Mouse (Mus musculus) forebrain, embryonic 14.5 days (tissue): ENCODE data around the gene Dnase1l3. TPM values are rescaled to one million over a fixed set of nuclear protein-coding genes. Genes with fewer than 3 reads are reported as not detected.

ENCODE experiments used
- ATAC-seq: fragments of 200-750 bp; cut with Nextera tagmentation; 2 replicates; pipeline ENCODE4 v1.8.0; 2017; ENCODE audit warnings: mild to moderate bottlenecking, moderate library complexity
- DNase-seq: peaks from one replicate; pipeline ENCODE4 v3.0.0-alpha.2; 2015; ENCODE audit warnings: low spot score
- H3K27ac ChIP-seq: fragments of 300-500 bp; sonication (generic); 2 replicates; pipeline ENCODE4 v1.5.1; 2014; ENCODE audit warnings: low read depth, mild to moderate bottlenecking, control low read depth, low read length, moderate library complexity
- H3K27me3 ChIP-seq: fragments of 300-500 bp; sonication (generic); replicated peaks from 2 replicates; pipeline ENCODE4 v1.6.1; 2014; ENCODE audit warnings: low read length, control low read depth, mixed read lengths; ENCODE audit not compliant: control insufficient read depth, insufficient read depth
- H3K36me3 ChIP-seq: fragments of 300-500 bp; sonication (generic); 2 replicates; pipeline ENCODE4 v1.6.1; 2014; ENCODE audit warnings: low read length, control low read depth; ENCODE audit not compliant: control insufficient read depth, insufficient read depth
- H3K4me1 ChIP-seq: fragments of 300-500 bp; sonication (generic); 2 replicates; pipeline ENCODE4 v1.6.1; 2014; ENCODE audit warnings: antibody characterized with exemption, low read length, control low read depth; ENCODE audit not compliant: control insufficient read depth, insufficient read depth
- H3K4me2 ChIP-seq: fragments of 300-500 bp; sonication (generic); 2 replicates; pipeline ENCODE4 v1.6.1; 2014; ENCODE audit warnings: mild to moderate bottlenecking, control low read depth, low read length
- H3K4me3 ChIP-seq: fragments of 300-500 bp; sonication (generic); 2 replicates; pipeline ENCODE4 v1.5.1; 2014; ENCODE audit warnings: low read depth, low read length, control low read depth
- H3K9ac ChIP-seq: fragments of 300-500 bp; sonication (generic); 2 replicates; pipeline ENCODE4 v1.6.1; 2014; ENCODE audit warnings: mild to moderate bottlenecking, low read length, control low read depth, moderate library complexity
- H3K9me3 ChIP-seq: fragments of 300-500 bp; sonication (generic); replicated peaks from 2 replicates; pipeline ENCODE4 v1.6.1; 2016; ENCODE audit warnings: low read length, control low read depth, mixed read lengths; ENCODE audit not compliant: control insufficient read depth
- WGBS: fragments of 180-500 bp; shearing (Covaris S2); extraction: QIAGEN DNeasy Blood & Tissue Kit; methylation state at CpG from one replicate; pipeline ENCODE4 v1.1.7; 2014; 5-methylcytosine and 5-hydroxymethylcytosine counted together
- polyA plus RNA-seq: library from polyadenylated mRNA; unstranded; fragments of >200 nt; fragmentation: Nextera tagmentation; extraction: Ambion mirVana; gene quantifications from 2 replicates; pipeline ENCODE4 v1.2.1, GENCODE M21; 2014

Gene Dnase1l3
- polyA plus RNA-seq, 1 experiment from 2014 or later, result 0.05 TPM

DNA sequence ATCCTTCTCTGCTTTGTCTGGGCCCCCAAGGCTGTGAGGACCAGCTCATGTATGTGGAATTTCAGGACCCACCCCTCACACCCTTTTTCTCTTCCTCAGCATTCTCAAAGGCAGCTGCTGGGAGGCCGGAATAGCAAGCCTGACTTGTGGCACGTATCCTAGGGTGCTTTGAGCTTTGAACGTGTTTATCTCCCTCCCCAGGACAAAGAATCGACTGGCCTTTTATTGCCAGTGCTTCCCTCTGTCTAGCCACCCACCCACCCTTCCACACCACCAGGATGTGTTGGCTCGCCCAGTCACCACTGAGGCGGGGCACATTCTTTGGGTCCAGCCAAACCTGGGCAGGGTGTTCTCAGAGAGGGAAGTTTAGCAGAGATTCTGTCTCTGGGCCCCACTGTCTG is 40.3 kb downstream of the Dnase1l3 start:
- peak; percentile 37; the same call in 1 of the 2 replicates for ATAC-seq
- 25% methylated on average over 6 of the region's 6 CpGs for WGBS
- no peaks in the 10 kb centered on the region for H3K4me1 ChIP-seq
- no peaks in the 10 kb centered on the region for H3K27me3 ChIP-seq
- DNase-seq, result no peak
- no peaks in the 10 kb centered on the region for H3K9me3 ChIP-seq
- H3K4me2 ChIP-seq, result no peak overlapping the region
- peaks cover 21% of the 10 kb centered on the region for H3K36me3 ChIP-seq
- no peak overlapping the region for H3K4me3 ChIP-seq
- no peak overlapping the region for H3K9ac ChIP-seq
- no peak overlapping the region for H3K27ac ChIP-seq

DNA sequence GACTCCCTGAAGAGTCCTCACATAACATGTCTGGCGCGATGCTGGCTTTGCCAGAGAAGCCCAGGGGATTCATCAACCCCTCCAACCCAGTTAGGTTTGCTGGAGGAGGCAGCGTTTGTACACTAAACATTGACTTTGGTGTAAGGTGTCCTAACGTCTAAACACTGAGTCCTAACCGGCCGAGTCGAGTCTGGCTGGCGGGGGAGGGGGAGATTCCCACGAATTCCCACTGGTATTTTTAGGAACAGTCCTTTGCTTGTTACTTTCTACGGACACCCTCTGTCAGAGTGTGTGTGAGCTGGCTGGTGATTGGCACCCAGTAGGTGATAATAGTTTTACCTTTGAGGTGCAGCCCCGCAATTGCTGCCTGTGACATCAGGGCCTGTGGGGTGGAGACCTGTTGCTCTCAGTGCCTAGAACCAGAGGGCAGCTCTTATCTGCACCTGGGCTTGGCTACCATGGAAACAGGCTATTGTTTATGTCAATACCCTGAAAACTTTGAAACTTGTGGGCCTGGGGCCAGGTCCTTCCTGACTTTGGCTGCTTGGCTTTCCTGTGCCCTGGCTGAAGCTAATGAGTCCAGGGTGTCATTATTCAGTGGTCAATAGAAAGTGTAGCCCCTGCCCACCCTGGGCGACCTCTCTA is 41.6 kb downstream of the Dnase1l3 start:
- Histone ChIP-seq H3K9me3 (no peaks in the 10 kb centered on the region), H3K9ac (no peak overlapping the region), H3K4me2 (no peak overlapping the region), H3K4me3 (no peak overlapping the region), H3K27me3 (no peaks in the 10 kb centered on the region), H3K4me1 (no peaks in the 10 kb centered on the region), H3K36me3 (peaks cover 33% of the 10 kb centered on the region), H3K27ac (0 out of 2 replicates have a peak overlapping the region, but pooled peaks have one; percentile 9)
- 32% methylated on average over 12 of the region's 12 CpGs for WGBS
- DNase-seq (no peak), ATAC-seq (no peak)

DNA sequence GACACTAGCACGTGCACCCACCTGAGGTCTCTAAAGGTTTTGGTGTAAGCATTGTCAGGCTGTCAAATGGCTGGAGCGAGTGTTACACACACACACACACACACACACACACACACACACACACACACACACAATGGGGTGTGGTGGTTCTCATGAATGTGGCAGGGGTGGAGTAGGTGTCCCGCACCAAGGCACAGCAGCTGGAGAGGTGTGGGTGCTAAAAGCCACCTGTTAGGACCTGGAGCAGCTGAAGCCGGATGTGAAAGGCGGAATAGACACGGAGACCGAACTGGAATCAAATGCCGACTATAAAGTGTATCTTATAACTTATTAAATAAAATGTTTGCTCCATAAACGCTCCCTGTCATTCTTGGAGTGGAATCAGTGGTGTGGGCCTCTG is 43.1 kb downstream of the Dnase1l3 start:
- Histone ChIP-seq H3K27me3 (no peaks in the 10 kb centered on the region), H3K36me3 (peaks cover 33% of the 10 kb centered on the region), H3K27ac (no peak overlapping the region), H3K4me1 (no peaks in the 10 kb centered on the region), H3K4me2 (no peak overlapping the region), H3K9ac (no peak overlapping the region), H3K4me3 (no peak overlapping the region), H3K9me3 (no peaks in the 10 kb centered on the region)
- DNase-seq (no peak), ATAC-seq (no peak)
- 96% methylated on average over 9 of the region's 9 CpGs for whole genome bisulfite sequencing

DNA sequence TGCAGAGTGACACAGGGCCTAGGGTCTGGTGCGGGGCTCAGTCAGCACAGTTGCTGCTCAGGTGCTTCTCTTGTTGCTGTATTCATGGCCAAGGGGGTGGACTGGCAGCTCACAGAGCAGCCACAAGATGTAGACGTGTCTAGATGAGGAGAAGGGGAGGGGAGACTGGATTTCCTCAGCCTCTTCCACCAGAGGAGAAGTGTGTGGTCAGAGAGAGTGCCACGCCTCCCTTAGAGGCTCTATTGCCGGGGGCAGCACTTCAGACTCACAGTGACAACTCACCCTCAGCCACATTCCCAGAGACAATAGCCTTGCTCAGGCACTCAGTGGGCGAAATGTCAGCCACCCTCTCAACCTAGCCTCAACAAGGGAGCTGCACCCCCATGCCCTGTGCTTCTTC is 49.1 kb downstream of the Dnase1l3 start:
- peaks cover 55% of the 10 kb centered on the region for H3K36me3 ChIP-seq
- WGBS, result 81% methylated on average over 5 of the region's 5 CpGs

DNA sequence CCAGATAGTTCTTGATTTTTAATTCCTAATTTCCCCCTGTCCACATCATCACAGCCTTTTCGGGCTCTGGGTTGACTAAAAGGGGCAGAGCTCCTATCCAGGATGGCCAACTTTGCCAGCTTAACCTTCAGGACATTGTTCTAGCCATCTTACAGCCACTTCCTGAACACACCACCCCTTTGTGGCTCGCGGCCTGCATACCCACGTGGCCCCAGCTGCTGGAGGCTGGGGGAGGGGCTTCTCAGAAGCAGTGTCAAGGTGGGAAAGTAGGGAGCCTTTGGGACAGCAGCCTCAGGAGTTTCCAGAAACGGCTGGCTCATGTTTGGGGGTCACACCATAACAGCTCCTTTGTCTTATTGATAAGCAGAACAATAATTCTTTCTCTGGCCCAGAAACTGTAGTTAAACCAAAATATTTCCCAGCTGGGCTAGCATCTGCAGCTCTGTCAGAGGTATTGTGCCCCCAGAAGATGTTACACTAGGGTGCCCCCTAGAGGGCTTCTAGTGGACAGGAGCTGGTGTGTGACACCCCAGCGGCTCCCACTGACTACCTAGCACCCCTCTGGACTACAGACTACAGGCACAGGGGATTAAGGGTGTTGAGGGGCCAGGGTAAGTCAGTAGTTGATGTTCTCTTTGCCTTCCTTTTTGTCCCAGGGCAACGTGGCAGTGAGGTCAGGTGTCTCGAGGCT is 49.9 kb downstream of the Dnase1l3 start:
- ATAC-seq (peak; percentile 25; the same call in 1 of the 2 replicates), DNase-seq (peak; percentile 28)
- Histone ChIP-seq H3K27me3 (no peaks in the 10 kb centered on the region), H3K4me3 (no peak overlapping the region), H3K36me3 (peaks cover 54% of the 10 kb centered on the region), H3K4me1 (no peaks in the 10 kb centered on the region), H3K9me3 (no peaks in the 10 kb centered on the region), H3K27ac (no peak overlapping the region), H3K9ac (no peak overlapping the region), H3K4me2 (no peak overlapping the region)
- 51% methylated on average over 8 of the region's 8 CpGs for WGBS

More for the DNA sequence above, 49.1 kb downstream of the Dnase1l3 start:
- Histone ChIP-seq H3K4me1 (no peaks in the 10 kb centered on the region), H3K27me3 (no peaks in the 10 kb centered on the region), H3K4me2 (no peak overlapping the region), H3K9ac (no peak overlapping the region), H3K27ac (no peak overlapping the region), H3K9me3 (no peaks in the 10 kb centered on the region), H3K4me3 (no peak overlapping the region)
- ATAC-seq (no peak), DNase-seq (no peak)

DNA sequence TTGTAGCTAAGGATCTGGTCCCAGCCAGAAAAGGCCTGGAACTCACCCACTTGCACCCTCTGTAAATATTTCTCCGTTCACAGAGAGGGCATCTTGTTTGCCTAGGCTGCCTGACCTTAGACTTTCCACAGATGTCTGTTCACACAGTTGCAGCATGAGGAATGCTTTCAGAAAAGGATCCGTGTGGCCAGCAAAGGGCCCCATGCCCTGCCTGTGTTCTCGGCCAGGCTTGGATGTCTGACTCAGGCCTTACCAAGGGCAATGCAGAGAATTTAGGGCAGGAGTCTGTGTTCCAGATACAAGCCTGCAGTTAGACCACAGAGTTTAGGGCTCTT is 50.6 kb downstream of the Dnase1l3 start:
- Histone ChIP-seq H3K27ac (no peak overlapping the region), H3K4me1 (no peaks in the 10 kb centered on the region), H3K9ac (no peak overlapping the region), H3K36me3 (peaks cover 55% of the 10 kb centered on the region), H3K27me3 (no peaks in the 10 kb centered on the region), H3K9me3 (no peaks in the 10 kb centered on the region), H3K4me3 (no peak overlapping the region), H3K4me2 (no peak overlapping the region)
- DNase-seq (no peak), ATAC-seq (no peak)
- WGBS, result 77% methylated on average over 3 of the region's 3 CpGs

- Histone ChIP-seq H3K9me3 (no peaks in the 10 kb centered on the region), H3K4me3 (no peak overlapping the region), H3K4me2 (no peak overlapping the region), H3K36me3 (peaks cover 51% of the 10 kb centered on the region), H3K27ac (no peak overlapping the region), H3K27me3 (no peaks in the 10 kb centered on the region), H3K9ac (no peak overlapping the region), H3K4me1 (no peaks in the 10 kb centered on the region)
- ATAC-seq (peak; percentile 66; the same call in 1 of the 2 replicates), DNase-seq (peak; percentile 50)
- WGBS, result 51% methylated on average over 7 of the region's 7 CpGs
These were observed 51.1 kb downstream of the Dnase1l3 start for GRCm38 (mm10) chr14:7943101-7943800.

DNA sequence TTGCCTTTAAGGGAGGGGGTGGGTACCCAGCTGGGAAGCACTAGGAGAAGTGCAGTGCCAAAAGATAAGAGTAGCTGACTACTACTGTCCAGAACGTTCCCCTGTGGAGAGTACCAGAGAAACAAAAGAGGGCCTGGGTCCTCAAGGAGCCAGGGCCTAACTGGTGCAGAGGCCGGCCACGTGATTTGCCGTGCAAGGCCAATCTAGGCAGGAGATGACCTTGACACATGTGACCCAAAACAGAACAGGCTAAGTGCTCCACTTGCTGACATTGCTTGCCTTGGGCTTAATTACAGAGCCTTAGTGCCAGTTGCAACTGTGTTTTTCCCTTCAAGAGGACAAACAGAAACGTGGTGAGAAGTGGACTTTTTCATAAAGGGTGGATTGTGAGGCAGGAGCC is 53.0 kb downstream of the Dnase1l3 start:
- Histone ChIP-seq H3K9me3 (no peaks in the 10 kb centered on the region), H3K36me3 (peaks cover 49% of the 10 kb centered on the region)
- 86% methylated on average over 5 of the region's 5 CpGs for WGBS

More for the DNA sequence above, 53.0 kb downstream of the Dnase1l3 start:
- Histone ChIP-seq H3K4me1 (no peaks in the 10 kb centered on the region), H3K27me3 (no peaks in the 10 kb centered on the region), H3K27ac (no peak overlapping the region), H3K4me3 (no peak overlapping the region), H3K4me2 (no peak overlapping the region), H3K9ac (no peak overlapping the region)
- DNase-seq (no peak), ATAC-seq (no peak)
